Mouse (Mus musculus): Measurements from ENCODE around the gene Abhd11. TPM values are rescaled to one million over a fixed set of nuclear protein-coding genes. Genes with fewer than 3 reads are reported as not detected.
A peak's percentile ranks its signal among the peaks of the same experiment; 100 is the strongest.
"Not testable (repeated sequence)": the region's sequence is repeated elsewhere in the genome, so short reads cannot be mapped to it uniquely, and the experiment has no call there.

The Abhd11 gene
- 28.6 and 32.2 TPM in 2 replicates for total RNA-seq (2017)

DNA sequence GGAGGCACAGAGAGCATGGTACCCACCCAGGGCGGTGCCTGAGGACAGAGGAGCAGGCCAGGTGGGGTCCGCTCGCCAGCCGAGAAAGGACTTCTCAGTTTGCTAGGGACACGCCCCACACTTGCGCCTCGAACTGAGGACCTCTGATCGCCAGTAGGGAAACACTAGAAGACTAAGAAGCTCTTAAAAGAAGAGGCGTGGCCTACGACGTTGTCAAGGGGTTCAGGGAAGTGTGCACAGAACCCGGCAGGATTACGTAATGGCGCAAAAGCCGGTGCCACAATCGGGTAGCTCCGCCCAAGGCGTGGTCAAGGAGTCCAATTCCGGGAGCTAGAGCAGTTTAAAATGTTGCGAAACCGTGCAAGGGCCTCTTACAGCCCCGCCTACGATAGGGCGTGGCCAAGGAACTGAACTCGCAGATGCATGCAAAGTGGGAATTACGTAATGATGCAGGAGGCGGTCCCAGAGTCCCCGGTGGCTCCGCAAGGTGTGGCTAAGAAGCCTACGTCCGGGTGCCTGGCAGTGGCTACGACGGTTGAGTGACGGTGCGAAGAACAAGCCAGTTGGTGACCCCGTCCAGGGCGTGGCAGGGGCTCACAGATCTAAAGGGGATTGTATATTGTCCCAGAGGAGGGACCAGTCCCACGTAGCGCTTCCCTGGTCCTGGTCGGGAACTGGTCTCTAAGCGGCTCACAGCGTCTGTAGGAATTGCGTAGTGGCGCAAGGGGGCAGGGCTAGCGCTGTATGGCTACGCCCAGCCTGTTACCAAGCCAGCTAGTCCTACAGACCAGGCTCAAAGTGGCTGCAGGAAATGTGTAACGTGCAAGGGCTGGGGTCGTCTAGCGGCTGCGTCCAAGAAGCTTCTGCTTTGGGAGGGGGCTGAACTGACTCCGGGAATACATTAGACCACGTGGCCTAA, at the start of gene Abhd11:
Abhd11 (plus strand) TSS at position 482 of the 919 bp plus-strand sequence.
- ATAC-seq (ENCODE audit: extremely low read depth, insufficient number of reproducible peaks, low FRiP score, poor library complexity, severe bottlenecking), result peak; percentile 76

DNA sequence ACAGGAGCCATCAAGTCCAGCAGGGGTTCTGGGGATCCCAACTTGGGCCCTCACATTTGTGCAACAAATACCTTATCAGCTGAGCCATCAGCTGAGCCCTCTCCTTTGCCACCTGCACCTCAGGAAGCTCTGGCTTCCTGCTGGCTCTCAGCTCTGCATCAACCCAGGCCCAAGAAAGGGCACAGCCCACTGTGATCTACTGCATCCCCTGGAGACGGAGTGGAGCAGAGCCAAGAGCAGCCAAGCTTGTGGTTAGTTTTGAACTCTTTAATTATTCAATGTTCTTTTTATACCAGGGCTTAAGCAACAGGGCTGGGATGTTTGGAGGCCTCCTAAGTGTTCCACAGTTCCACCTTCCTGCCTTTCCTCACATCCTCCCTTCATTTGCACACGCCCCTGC, 48.5 kb upstream of the Abhd11 start:
- no peak for ATAC-seq (ENCODE audit: extremely low read depth, insufficient number of reproducible peaks, low FRiP score, poor library complexity, severe bottlenecking)

DNA sequence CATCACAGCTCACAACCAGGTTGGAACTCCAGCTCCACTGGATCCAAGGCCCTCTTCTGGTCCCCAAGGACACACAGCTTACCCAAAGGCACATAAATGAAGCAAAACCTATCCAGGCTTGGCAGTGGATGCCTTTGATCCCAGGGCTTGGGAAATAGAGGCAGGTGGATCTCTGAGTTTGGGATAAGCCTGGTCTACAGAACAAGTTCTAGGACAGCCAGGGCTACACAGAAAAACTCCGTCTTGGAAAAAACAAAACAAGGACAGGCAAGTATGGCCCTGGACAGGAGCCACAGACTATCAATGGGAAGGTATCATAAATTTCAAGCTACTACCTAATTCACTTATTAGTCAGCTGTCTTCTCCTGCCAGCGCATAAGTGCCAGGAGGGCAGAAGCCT, 47.4 kb upstream of the Abhd11 start:
- no peak for ATAC-seq (ENCODE audit: extremely low read depth, insufficient number of reproducible peaks, low FRiP score, poor library complexity, severe bottlenecking)

DNA sequence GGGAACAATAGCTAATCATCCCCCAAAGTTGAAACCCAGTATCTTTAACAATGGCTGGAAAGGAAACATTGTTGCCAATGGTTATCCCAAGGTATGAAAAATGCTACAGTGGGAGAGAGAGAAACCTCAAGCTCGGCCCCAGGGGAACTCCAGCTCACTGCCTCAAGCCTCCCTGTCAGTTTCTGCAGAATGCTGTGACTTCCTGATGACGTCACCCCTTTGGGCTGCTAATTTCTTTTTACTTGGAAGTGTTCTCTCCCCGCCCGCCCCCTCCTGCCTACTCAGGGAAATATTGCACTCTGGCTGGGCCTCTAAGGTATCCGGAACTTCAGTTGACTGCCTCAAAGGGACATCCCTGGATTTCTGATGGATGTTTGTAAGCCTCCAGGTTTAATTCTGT, 45.4 kb upstream of the Abhd11 start:
- ATAC-seq (ENCODE audit: extremely low read depth, insufficient number of reproducible peaks, low FRiP score, poor library complexity, severe bottlenecking), result no peak

DNA sequence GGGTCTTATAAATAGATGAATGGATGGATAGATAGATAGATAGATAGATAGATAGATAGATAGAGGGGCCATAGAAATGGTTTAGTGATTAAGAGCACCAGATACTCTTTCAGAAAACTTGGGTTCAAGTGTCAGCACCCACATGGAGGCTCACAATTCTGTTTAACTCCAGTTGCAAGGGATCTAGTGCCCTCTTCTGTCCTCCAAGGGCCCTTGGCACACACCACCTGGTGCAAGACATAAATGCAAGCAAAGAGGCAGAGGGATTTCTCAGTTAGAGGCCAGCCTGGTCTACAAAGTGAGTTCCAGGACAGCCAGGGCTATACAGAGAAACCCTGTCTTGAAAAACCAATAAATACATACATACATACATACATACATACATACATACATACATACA, 44.3 kb upstream of the Abhd11 start:
- not testable (repeated sequence) for ATAC-seq (ENCODE audit: extremely low read depth, insufficient number of reproducible peaks, low FRiP score, poor library complexity, severe bottlenecking)

DNA sequence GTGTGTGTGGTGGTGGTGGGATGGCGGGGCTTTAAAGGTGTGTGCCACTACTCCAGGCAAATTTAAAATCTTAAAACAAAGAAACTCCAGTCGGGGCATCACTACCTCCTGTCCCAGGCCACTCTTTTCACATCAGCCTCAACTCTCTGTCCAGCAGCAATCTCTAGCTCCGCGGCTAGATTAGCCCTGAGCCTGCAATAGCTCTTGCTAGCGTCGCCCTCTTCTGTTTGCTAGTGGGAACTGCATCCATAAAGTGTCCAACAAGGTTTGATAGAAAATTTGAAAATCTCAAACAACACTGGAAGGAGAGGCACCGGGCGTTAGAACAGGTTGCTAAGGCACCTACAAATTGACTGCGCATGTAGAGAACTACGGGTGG, 43.5 kb upstream of the Abhd11 start:
- peak; percentile 49; the same call in 1 of the 2 replicates for ATAC-seq (ENCODE audit: extremely low read depth, insufficient number of reproducible peaks, low FRiP score, poor library complexity, severe bottlenecking)

DNA sequence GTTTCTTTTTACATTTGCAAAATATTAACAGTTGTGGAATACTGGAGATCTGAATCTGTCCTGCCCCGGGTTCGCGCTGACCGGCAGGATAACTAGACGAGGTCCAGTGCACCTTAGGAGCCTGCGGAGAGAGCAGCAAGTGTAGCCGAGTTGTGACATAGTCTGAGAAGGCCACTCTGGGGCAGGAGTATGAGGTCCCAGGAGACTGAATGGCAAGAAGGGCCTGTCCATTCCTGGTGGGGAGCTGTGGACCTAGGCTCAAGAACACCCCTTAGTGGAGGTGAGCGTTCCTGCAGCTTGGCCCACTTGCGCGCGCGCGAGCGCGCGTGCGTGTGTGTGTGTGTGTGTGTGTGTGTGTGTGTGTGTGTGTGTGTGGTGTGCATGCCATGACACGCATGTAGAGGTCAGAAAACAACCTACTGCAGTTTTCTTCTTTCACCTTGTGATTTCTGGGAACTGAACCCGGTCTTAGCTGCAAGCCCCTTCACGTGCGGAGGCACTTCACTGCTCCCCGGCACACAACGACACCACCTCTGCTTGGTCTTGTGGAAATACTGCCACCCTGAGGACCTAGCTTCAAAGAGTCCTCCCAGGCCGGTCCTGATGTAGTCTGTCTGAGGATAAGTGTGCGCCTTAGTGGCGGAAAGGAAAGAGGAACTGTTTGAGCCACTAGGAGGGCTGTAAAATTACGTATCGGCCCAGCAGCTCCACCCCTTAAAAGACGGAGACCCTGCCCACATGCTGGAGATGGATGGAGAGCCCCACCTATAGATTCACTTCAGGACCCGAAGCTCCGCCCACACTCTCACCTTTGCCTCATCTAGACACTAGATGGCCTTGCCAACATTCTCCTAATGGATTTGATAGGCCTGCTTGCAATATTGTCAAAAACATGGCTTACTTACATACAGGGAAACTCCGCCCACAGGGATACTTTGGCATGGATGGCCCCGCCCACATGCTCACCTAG, 42.8 kb upstream of the Abhd11 start:
- ATAC-seq (ENCODE audit: extremely low read depth, insufficient number of reproducible peaks, low FRiP score, poor library complexity, severe bottlenecking), result peak; percentile 74

DNA sequence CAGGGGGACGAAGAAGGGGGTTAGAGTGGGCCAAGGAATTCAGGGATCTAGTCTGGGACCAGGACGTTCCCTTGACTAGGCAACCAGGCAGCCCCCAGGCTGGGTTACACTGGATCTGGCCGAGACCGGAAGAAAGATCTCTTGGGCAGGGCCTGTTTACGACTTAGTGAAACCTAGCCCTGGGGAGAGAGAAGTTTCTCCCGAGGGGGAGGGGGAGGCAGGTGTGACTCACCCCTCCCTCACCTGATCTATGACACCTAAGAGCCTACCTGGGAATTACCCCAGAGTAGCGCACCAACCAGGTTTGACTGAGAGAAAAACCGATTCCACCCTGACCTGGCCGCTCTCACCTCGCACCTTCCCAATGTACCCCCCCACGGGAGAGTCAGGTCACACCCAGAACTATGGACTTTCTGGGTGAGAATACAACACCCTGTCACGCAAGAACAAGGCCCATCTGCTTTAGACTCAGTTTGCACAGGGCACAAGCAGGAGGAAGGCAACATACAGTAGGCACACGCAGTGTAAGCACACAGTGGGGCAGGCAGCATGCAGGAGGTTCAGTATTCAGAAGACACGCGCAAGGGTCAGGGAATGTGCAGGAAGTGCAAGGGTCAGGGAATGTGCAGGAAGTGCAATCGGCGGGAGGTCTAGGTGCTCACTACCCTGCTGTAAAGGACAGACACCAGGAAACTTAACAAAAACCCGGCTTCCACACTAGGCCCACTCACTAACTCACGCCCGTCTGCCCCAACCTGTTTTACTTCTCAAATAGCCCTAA, 41.6 kb upstream of the Abhd11 start:
- no peak for ATAC-seq (ENCODE audit: extremely low read depth, insufficient number of reproducible peaks, low FRiP score, poor library complexity, severe bottlenecking)

DNA sequence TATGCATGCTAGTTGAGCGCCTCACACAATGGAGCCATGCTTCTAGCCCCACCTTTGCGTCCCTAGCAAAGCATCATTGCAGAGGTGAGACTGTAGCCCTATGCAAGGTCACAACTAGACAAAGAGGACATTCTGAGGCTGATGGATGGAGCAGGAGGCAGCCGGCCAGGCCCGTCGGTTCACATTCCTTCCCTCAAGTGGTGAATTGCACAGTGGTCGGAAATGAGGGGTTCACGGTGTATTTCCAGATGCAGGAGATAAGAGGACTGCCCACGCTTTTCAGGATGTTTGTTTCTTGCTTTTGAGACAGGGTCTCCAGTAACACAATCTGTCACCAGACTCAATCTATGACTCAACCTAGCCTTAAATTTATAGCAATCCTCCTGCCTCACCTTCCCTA, 38.3 kb upstream of the Abhd11 start:
- no peak for ATAC-seq (ENCODE audit: extremely low read depth, insufficient number of reproducible peaks, low FRiP score, poor library complexity, severe bottlenecking)

DNA sequence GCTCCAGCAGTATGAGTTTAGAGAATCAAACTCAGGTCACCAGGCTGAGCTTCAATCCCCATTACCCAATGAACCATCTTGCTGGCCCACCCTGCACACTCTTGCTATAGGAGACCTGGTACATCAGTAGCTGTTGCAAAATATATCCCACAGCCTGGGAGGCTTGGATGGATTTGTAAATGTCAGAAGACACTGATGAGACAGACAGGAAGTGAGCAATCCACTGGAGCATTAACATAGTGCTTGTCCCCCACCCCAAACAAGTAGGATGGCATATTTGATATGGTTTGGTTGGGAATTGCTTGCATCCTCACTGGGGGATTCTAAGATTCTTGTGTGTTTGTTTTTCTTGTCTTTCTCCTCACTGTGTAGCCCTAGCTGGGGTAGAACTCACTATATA, 35.9 kb upstream of the Abhd11 start:
- ATAC-seq (ENCODE audit: extremely low read depth, insufficient number of reproducible peaks, low FRiP score, poor library complexity, severe bottlenecking), result no peak

DNA sequence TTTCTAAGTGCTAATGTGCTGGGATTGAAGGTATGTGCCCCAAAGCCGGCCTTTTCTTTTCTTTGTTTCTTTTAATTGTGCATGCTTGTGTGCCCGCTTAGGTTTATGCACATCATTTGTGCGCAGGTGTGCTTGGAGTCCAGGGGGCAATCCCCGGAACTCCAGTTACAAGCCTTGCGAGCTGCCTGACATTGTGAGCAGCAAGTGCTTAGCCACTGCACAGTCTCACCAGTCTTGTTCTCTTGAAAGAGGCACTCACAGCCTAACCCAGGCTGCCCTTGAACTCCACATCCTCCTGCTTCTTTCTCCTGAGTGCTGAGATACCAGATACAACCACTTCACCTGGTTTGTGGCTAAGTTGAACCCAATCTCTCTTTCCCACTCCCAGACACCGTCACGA, 35.4 kb upstream of the Abhd11 start:
- ATAC-seq (ENCODE audit: extremely low read depth, insufficient number of reproducible peaks, low FRiP score, poor library complexity, severe bottlenecking), result no peak

DNA sequence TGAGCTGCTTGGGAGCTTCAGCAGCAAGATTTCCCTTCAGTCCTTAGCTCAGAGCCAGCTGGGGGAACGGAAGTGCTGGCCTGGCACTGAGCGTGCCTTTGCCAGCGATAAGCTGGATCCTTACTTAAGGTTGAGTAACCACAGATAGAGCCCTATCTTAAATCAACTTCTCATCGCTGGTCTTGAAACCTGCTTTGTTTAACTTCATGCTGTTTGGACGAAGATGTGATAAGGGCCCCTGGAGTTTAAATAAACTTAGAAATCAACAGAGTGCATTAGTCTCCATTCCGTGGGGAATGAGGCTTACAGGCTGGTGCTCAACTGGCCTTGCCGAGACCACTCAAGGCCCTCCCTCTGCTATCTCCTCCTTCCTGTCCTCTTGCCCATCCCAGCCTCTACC, 34.7 kb upstream of the Abhd11 start:
- ATAC-seq (ENCODE audit: extremely low read depth, insufficient number of reproducible peaks, low FRiP score, poor library complexity, severe bottlenecking), result no peak

DNA sequence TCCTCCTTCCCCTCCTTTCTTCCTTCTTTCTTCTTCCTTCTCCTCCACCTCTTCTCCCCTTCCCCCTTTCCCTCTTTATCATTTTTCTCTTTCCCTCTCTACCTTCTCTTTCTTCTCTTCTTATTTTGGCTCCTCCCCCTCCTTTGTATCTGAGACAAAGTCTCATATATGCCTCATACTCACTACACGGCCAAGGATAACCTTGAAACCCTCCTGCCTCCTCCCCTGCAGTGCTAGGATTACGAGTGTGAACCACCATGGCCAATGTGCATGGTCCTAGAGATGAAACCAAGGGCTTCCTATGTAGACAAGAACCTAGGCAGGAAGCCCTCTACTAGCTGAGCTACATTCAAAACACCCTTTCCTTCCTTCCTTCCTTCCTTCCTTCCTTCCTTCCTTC, 34.0 kb upstream of the Abhd11 start:
- no peak for ATAC-seq (ENCODE audit: extremely low read depth, insufficient number of reproducible peaks, low FRiP score, poor library complexity, severe bottlenecking)

DNA sequence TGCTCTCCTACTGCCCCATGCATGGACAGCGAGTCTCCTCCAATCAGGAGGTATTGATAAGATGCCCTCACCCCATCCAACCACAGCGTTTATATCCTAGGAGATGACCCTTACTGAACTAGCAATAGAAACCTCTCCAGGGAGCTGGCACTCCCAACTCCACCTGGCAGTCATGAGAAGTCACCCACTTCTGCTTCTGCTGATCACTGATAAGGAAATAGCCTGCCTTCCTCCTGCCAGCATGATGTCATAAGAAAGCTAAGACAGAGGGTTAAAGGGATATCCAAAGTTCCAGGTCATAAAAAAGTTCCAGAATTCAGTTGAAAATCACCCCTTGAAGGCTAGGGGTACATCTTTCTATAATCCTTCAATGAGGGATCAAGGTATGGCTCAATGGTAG, 32.8 kb upstream of the Abhd11 start:
- no peak for ATAC-seq (ENCODE audit: extremely low read depth, insufficient number of reproducible peaks, low FRiP score, poor library complexity, severe bottlenecking)

DNA sequence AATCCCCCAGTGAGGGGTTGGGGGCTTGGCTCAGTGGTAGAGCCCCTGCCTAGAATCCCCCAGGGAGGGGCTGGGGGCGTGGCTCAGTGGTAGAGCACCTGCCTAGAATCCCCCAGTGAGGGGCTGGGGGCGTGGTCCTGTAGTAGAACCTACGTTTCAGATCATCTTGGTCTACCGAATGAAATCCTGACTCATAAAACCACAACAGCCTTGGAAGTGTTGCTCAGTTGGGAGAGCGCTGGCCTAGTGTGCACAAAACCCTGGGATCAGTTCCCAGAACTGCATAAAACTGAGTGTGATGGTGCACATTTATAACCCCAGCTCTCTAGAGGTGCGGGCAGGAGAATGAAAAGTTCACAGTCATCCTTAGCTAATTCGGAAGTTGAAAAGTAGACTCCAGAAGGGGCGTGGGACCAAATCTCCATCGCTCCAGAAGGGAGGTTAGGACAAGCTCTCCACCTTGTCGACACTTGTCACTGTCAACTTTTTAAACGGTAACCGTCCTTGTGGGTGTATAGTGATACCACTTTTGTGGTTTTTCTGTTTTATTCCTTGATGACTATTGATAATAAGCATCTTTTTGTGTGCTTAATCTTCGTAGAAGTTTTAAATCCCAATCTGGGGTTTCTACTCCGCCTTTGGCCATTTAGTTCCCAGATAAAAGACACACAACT, 32.2 kb upstream of the Abhd11 start:
- ATAC-seq (ENCODE audit: extremely low read depth, insufficient number of reproducible peaks, low FRiP score, poor library complexity, severe bottlenecking), result no peak

DNA sequence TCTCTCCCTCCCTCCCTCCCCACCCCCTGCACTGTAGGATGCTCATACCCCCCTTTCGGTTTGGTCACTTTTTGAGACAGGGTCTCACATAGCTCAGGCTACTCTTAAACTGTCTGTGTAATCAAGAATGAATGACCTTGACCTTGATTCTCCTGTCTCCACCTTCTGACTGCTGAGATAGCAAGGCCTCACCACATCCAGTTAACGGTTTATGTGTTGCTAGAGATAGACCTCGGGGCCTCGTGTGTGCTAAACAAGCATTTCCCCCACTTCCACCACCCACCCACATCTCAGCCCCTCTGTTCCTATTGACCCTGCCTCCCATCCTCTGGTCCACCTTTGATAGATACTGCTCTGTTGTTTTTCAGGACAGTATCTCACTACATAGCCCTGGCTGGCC, 31.1 kb upstream of the Abhd11 start:
- no peak for ATAC-seq (ENCODE audit: extremely low read depth, insufficient number of reproducible peaks, low FRiP score, poor library complexity, severe bottlenecking)

DNA sequence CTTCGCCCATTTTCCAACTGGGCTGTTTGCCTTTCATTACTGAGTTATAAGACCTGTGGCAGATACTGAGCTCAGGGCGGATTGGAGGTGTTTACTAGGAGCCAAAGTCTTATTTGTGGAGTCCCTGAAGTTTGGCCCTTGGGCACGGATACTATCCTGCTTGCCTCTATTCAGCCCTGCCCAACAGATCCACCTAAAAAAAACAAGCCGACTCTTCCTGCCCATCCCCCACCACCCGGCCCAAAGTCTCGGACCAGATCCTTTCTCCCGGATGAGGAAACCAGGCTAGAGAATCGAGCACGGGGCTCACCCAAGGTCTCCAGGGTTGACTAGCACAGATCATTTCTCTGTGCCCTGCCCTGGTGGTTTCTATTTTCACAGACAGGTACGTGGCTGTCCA, 27.8 kb upstream of the Abhd11 start:
- no peak for ATAC-seq (ENCODE audit: extremely low read depth, insufficient number of reproducible peaks, low FRiP score, poor library complexity, severe bottlenecking)

DNA sequence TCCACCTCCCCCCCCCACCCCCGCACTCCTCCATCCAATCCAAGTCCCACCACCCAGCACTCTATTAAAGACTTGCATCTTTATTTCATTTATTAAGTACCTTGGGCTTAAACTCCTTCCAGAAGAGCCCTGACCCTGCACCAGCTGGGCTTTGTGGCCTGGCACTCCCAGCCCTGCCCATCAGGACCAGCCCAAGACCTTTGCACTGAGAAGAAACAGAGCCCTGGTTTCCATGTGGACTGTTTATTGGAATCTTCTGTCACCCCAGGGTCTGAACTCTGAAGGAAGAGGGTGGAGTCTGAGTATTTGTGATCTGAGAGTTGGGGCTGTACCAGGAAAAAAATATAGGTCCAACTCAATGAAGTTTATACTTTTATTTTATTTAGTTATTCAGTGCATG, 25.8 kb upstream of the Abhd11 start:
- no peak for ATAC-seq (ENCODE audit: extremely low read depth, insufficient number of reproducible peaks, low FRiP score, poor library complexity, severe bottlenecking)

DNA sequence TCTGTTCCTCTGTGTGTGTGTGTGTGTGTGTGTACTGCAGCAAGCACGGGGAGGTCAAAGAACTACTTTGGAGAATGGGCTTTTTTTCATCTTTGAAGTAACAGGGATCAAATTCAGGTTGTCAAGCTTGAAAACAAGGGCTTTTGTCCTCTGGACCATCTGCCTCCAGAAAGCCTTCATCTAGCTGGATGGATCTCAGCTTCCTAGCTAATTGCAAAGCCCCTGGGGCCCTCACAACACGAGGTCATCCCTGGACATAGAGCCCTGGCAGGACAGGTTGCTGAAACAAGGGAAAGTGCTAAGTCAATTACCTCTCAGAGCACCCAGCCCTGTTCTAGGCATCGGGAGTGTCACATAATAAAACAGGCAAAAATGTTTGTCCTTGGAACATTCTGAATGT, 25.2 kb upstream of the Abhd11 start:
- ATAC-seq (ENCODE audit: extremely low read depth, insufficient number of reproducible peaks, low FRiP score, poor library complexity, severe bottlenecking), result no peak

Data from neutrophil, adult 5-6 weeks (primary cell).